In the genomic region with DNA sequence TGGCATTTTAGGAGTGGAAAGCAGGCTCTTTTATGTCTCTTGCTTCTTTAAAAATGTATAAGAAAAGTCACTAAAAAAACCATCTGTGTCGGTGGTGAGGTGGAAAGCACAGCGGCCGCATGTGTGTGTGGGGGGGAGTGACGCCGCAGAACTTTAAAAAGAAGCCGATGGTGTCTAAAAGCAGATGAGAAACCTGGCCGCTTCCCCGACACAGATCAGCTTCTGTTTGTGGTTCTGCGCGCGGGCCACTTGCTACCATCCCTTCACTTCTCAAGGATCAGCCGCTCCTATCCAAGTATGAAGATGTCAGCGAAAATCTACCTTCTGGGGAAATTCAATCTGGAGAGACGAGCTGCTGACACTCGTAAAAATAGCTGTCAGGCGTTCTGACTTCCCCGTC, we compare ENCODE assay signal across 9 mouse cellular contexts. TPM values are rescaled to one million over a fixed set of nuclear protein-coding genes. Genes with fewer than 3 reads are reported as not detected.
DNase-seq lines count a peak whose midpoint lies in the region.
"Had no signal": no experiment of that assay in that cellular context is flagged by ENCODE, and none has a peak within 500 bp of the region (broad histone marks: within the 10 kb centered on the region; RNA-seq: fewer than 3 reads in every experiment).

No protein-coding gene starts in this region.

- intact Hi-C loops in left cerebral cortex, postnatal 4 days (cut with DNase I): no loop called here
- intact Hi-C loops in left cerebral cortex, postnatal 14 days (cut with DNase I): no loop called here

- DNase-seq in left cerebral cortex, adult 11 months (ENCODE audit: low spot score): peak; percentile 69
- DNase-seq in left cerebral cortex, postnatal 4 days: no peak
- DNase-seq in frontal cortex, postnatal 10 days (ENCODE audit: low spot score in 2 of 2): peak; percentile 49 to 63
- DNase-seq in left cerebral cortex, postnatal 14 days (ENCODE audit: low spot score in 2 of 2): peak; percentile 65 to 74
- peak; percentile 75 for DNase-seq in right cerebral cortex, postnatal 25 days
- no peak for DNase-seq in embryo, embryonic 9.5 days (ENCODE audit: extremely low spot score)
- DNase-seq in cerebellum, adult 11-12 months: no peak
- DNase-seq in adrenal gland, postnatal 14 days: no peak
- DNase-seq: spleen, adult 18-20 months had no signal

RNA-seq across cellular contexts. Expression of gene Myh2, which starts 45.5 kb away (rescaled TPM):
- under 1 TPM; 0.48 to 0.56 TPM for total RNA-seq in left cerebral cortex, postnatal 4 days (2021)
- total RNA-seq in left cerebral cortex, postnatal 14 days (2021): under 1 TPM; 0.42 to 0.59 TPM
- total RNA-seq in adrenal gland, postnatal 14 days (2021): 0.08 TPM in 1 of 2 replicates, not detected in the other

RNA-seq across cellular contexts. Expression of gene Myh3, which starts 47.3 kb away (rescaled TPM):
- total RNA-seq in left cerebral cortex, postnatal 4 days (2021): 1 to 10 TPM; 2.2 to 2.4 TPM
- 1 to 10 TPM; 1.8 to 2.1 TPM for total RNA-seq in left cerebral cortex, postnatal 14 days (2021)
- 0.07 TPM in 1 of 2 replicates, not detected in the other for total RNA-seq in adrenal gland, postnatal 14 days (2021)

Comparison
In these comparisons a context has a peak if more than half of its experiments do, and no peak if none do; other contexts are left out.
1. DNase-seq: peak in left cerebral cortex, adult 11 months (single experiment), frontal cortex, postnatal 10 days (2 of 2), left cerebral cortex, postnatal 14 days (2 of 2) and right cerebral cortex, postnatal 25 days (single experiment); none in left cerebral cortex, postnatal 4 days (single experiment), embryo, embryonic 9.5 days (single experiment), cerebellum, adult 11-12 months (single experiment) and adrenal gland, postnatal 14 days (single experiment).